Mouse (Mus musculus) stomach, embryonic 14.5 days (tissue): ENCODE results near the gene Ccdc85c. TPM values are rescaled to one million over a fixed set of nuclear protein-coding genes. Genes with fewer than 3 reads are reported as not detected.

Source experiments
- ATAC-seq: fragments of 200-750 bp; cut with Nextera tagmentation; 2 replicates; pipeline ENCODE4 v1.8.0; 2017; ENCODE audit warnings: low read depth, moderate TSS enrichment; ENCODE audit not compliant: insufficient number of reproducible peaks, insufficient read depth, low FRiP score
- H3K27ac ChIP-seq: fragments of 300-500 bp; sonication (generic); 2 replicates; pipeline ENCODE4 v1.5.1; 2014; ENCODE audit warnings: mild to moderate bottlenecking, low read length, moderate library complexity, mixed read lengths
- H3K27me3 ChIP-seq: fragments of 300-500 bp; sonication (generic); 2 replicates; pipeline ENCODE4 v1.6.1; 2014; ENCODE audit warnings: low read length, control low read depth, mixed read lengths; ENCODE audit not compliant: control insufficient read depth, insufficient read depth
- H3K36me3 ChIP-seq: fragments of 300-500 bp; sonication (generic); 2 replicates; pipeline ENCODE4 v1.6.1; 2014; ENCODE audit warnings: mild to moderate bottlenecking, control low read depth, low read length, moderate library complexity, mixed read lengths; ENCODE audit not compliant: control insufficient read depth, insufficient read depth
- H3K4me1 ChIP-seq: fragments of 300-500 bp; sonication (generic); 2 replicates; pipeline ENCODE4 v1.6.1; 2014; ENCODE audit warnings: low read length, control low read depth, mixed read lengths; ENCODE audit not compliant: control insufficient read depth, insufficient read depth
- H3K4me2 ChIP-seq: fragments of 300-500 bp; sonication (generic); replicated peaks from 2 replicates; pipeline ENCODE4 v1.6.1; 2014; ENCODE audit warnings: low read depth, low read length, control low read depth
- H3K4me3 ChIP-seq: fragments of 300-500 bp; sonication (generic); 2 replicates; pipeline ENCODE4 v1.5.1; 2014; ENCODE audit warnings: low read depth, low read length, control low read depth
- H3K9ac ChIP-seq: fragments of 300-500 bp; sonication (generic); replicated peaks from 2 replicates; pipeline ENCODE4 v1.6.1; 2014; ENCODE audit warnings: low read depth, mild to moderate bottlenecking, control low read depth, low read length, moderate library complexity, mixed read lengths
- H3K9me3 ChIP-seq: fragments of 300-500 bp; sonication (generic); 2 replicates; pipeline ENCODE4 v1.6.1; 2016; ENCODE audit warnings: low read depth, low read length, control low read depth; ENCODE audit not compliant: control insufficient read depth
- WGBS: fragments of 180-500 bp; shearing (Covaris S2); extraction: QIAGEN DNeasy Blood & Tissue Kit; methylation state at CpG from one replicate; pipeline ENCODE4 v1.1.7; 2014; 5-methylcytosine and 5-hydroxymethylcytosine counted together
- polyA plus RNA-seq: library from polyadenylated mRNA; unstranded; fragments of >200 nt; fragmentation: Nextera tagmentation; extraction: Ambion mirVana; gene quantifications from 2 replicates; pipeline ENCODE4 v1.2.1, GENCODE M21; 2014

Ccdc85c gene
- polyA plus RNA-seq, 1 experiment from 2014 or later, result 10.2 TPM

- Histone ChIP-seq H3K4me3 (no peak overlapping the region), H3K27me3 (no peaks in the 10 kb centered on the region), H3K4me1 (peaks cover 27% of the 10 kb centered on the region; the same call in 1 of the 2 replicates), H3K9me3 (no peaks in the 10 kb centered on the region), H3K4me2 (no peak overlapping the region), H3K36me3 (no peaks in the 10 kb centered on the region), H3K27ac (no peak overlapping the region), H3K9ac (no peak overlapping the region)
- ATAC-seq, result no peak
- WGBS, result 69% methylated on average over 7 of the region's 7 CpGs
Observed at GRCm38 (mm10) chr12:108225781-108226180, 49.4 kb downstream of the Ccdc85c start.

- Histone ChIP-seq H3K4me3 (no peak overlapping the region), H3K9ac (peak overlapping the region; percentile 14; the same call in 1 of the 2 replicates), H3K27ac (peak overlapping the region; percentile 52; the same call in 1 of the 2 replicates), H3K36me3 (no peaks in the 10 kb centered on the region), H3K9me3 (no peaks in the 10 kb centered on the region), H3K27me3 (no peaks in the 10 kb centered on the region), H3K4me2 (no peak overlapping the region), H3K4me1 (peaks cover 51% of the 10 kb centered on the region)
- peak; percentile 38; the same call in 1 of the 2 replicates for ATAC-seq
- 38% methylated on average over 8 of the region's 8 CpGs for WGBS
Observed at GRCm38 (mm10) chr12:108223357-108223756, 51.9 kb downstream of the Ccdc85c start.

GRCm38 (mm10) chr12:108221712-108222111 is 53.5 kb downstream of the Ccdc85c start:
- no peak overlapping the region for H3K27ac ChIP-seq
- H3K9ac ChIP-seq, result no peak overlapping the region
- 84% methylated on average over 7 of the region's 7 CpGs for WGBS
- H3K9me3 ChIP-seq, result no peaks in the 10 kb centered on the region
- no peak overlapping the region for H3K4me2 ChIP-seq
- H3K36me3 ChIP-seq, result no peaks in the 10 kb centered on the region
- H3K27me3 ChIP-seq, result no peaks in the 10 kb centered on the region
- H3K4me1 ChIP-seq, result peaks cover 51% of the 10 kb centered on the region
- ATAC-seq, result no peak
- H3K4me3 ChIP-seq, result no peak overlapping the region

DNA sequence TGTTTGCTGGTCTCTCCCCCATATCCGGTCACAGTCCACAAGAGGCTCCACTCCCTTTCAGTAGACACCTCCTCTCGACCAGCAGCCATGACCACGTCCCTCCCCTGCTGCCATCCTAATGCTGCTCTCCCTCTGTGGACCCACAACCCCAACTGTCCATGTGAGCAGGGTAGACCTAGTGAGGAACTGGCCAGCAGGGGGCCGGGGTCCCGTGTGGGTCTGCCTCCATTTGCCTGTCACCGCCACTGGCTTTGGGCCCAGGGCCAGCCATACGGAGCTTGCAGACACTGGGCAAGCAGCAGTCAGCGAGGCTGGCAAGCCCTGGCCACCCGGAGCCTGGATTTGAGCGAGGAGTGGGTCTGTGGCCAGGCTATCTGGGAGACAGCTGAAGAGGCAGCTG is 54.0 kb downstream of the Ccdc85c start:
- peaks cover 51% of the 10 kb centered on the region for H3K4me1 ChIP-seq
- WGBS, result 59% methylated on average over 10 of the region's 10 CpGs
- H3K9me3 ChIP-seq, result no peaks in the 10 kb centered on the region
- no peak overlapping the region for H3K27ac ChIP-seq
- ATAC-seq, result no peak
- no peak overlapping the region for H3K9ac ChIP-seq
- H3K36me3 ChIP-seq, result no peaks in the 10 kb centered on the region
- H3K4me2 ChIP-seq, result no peak overlapping the region
- no peaks in the 10 kb centered on the region for H3K27me3 ChIP-seq
- H3K4me3 ChIP-seq, result no peak overlapping the region

GRCm38 (mm10) chr12:108220621-108221020 is 54.6 kb downstream of the Ccdc85c start:
- Histone ChIP-seq H3K4me2 (no peak overlapping the region), H3K27ac (no peak overlapping the region), H3K4me3 (no peak overlapping the region), H3K36me3 (no peaks in the 10 kb centered on the region), H3K4me1 (peaks cover 46% of the 10 kb centered on the region), H3K9me3 (no peaks in the 10 kb centered on the region), H3K9ac (no peak overlapping the region), H3K27me3 (no peaks in the 10 kb centered on the region)
- WGBS, result 75% methylated on average over 12 of the region's 12 CpGs
- no peak for ATAC-seq

GRCm38 (mm10) chr12:108219825-108220616 is 55.2 kb downstream of the Ccdc85c start:
- no peak overlapping the region for H3K4me3 ChIP-seq
- peaks cover 44% of the 10 kb centered on the region for H3K4me1 ChIP-seq
- no peak overlapping the region; the same call in 1 of the 2 replicates for H3K9ac ChIP-seq
- 62% methylated on average over 21 of the region's 21 CpGs for WGBS
- H3K36me3 ChIP-seq, result no peaks in the 10 kb centered on the region
- peak overlapping the region; percentile 23; the same call in 1 of the 2 replicates for H3K4me2 ChIP-seq
- peak overlapping the region; percentile 80 for H3K27ac ChIP-seq
- H3K27me3 ChIP-seq, result no peaks in the 10 kb centered on the region
- no peaks in the 10 kb centered on the region for H3K9me3 ChIP-seq
- ATAC-seq, result no peak

DNA sequence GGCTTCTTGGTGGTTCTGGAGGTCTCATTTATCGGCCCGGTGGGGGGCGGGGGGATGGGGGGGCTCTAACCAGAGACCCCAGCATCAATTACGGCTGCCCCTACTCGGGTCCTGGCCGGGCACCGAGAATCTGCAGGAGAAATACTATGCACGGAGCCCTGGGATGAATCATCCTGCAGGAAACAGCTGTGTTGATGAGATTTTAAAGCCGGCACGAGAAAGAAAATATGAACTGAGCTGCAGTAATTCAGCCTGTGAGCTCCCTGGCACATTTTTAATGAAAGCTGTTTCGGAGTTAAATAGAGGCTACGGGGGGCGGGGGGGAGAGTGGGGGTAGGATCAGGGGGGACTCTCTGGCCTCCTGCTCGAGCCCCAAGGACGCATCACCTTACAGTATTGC is 56.1 kb downstream of the Ccdc85c start:
- H3K27ac ChIP-seq, result peak overlapping the region; percentile 80
- peak overlapping the region; percentile 23; the same call in 1 of the 2 replicates for H3K4me2 ChIP-seq
- no peak for ATAC-seq
- H3K4me1 ChIP-seq, result peaks cover 46% of the 10 kb centered on the region
- no peak overlapping the region for H3K4me3 ChIP-seq
- no peak overlapping the region; the same call in 1 of the 2 replicates for H3K9ac ChIP-seq
- no peaks in the 10 kb centered on the region for H3K27me3 ChIP-seq
- no peaks in the 10 kb centered on the region for H3K36me3 ChIP-seq
- WGBS, result 34% methylated on average over 15 of the region's 15 CpGs
- H3K9me3 ChIP-seq, result no peaks in the 10 kb centered on the region

GRCm38 (mm10) chr12:108217572-108217971 is 57.7 kb downstream of the Ccdc85c start:
- Histone ChIP-seq H3K4me2 (no peak overlapping the region), H3K9me3 (no peaks in the 10 kb centered on the region), H3K27ac (no peak overlapping the region), H3K36me3 (no peaks in the 10 kb centered on the region), H3K27me3 (no peaks in the 10 kb centered on the region), H3K4me1 (peaks cover 45% of the 10 kb centered on the region), H3K4me3 (no peak overlapping the region), H3K9ac (no peak overlapping the region)
- no peak for ATAC-seq
- WGBS, result 70% methylated on average over 5 of the region's 5 CpGs
